Comparison of ENCODE assay signal across 8 mouse cellular contexts in genomic region chr8:4678908-4679545, GRCm38 (mm10).
DNase-seq lines count a peak whose midpoint lies in the region; ATAC-seq and TF ChIP-seq lines count a peak whose summit lies in the region.

No protein-coding gene starts in this region.

- peak overlapping the region; percentile 92 for H3K4me3 ChIP-seq in gastrocnemius, adult 2 months
- peak overlapping the region; percentile 71 for H3K4me3 ChIP-seq in hindbrain, embryonic 10.5 days
- H3K4me3 ChIP-seq in liver, embryonic 11.5 days (ENCODE audit: low read depth, low read length): peak overlapping the region; percentile 70

- TF ChIP-seq CTCF in gastrocnemius, adult 2 months (IDR thresholded peaks at IDR 0.05): no peak

- peak overlapping the region; percentile 77 for H3K9ac ChIP-seq in liver, embryonic 11.5 days (ENCODE audit: low read depth, low read length)

- 73% methylated on average over 8 of the region's 8 CpGs for WGBS in hindbrain, embryonic 10.5 days
- 78% methylated on average over 8 of the region's 8 CpGs for WGBS in liver, embryonic 11.5 days

- H3K4me1 ChIP-seq in hindbrain, embryonic 10.5 days (replicated peaks): peaks cover 8% of the 10 kb centered on the region; the same call in 1 of the 2 replicates
- H3K4me1 ChIP-seq in liver, embryonic 11.5 days (replicated peaks; ENCODE audit: control insufficient read depth, insufficient read depth, low read length): no peaks in the 10 kb centered on the region; the same call in 1 of the 2 replicates

- intact Hi-C loops in gastrocnemius, adult 2 months (cut with DNase I): loop anchor here (1.0 to 10.0 kb wide), 6 partner anchors 9 to 1054 kb away; partner anchors contain the start of genes Evi5l, Gm49320, Map2k7 and Pcp2
- intact Hi-C loops in gastrocnemius, postnatal 36 days (cut with DNase I): loop anchor here (5.0 kb wide), 2 partner anchors 67 to 98 kb away; partner anchors contain the start of genes Shcbp1 and Zfp958

- peak overlapping the region; percentile 97 for H3K27ac ChIP-seq in gastrocnemius, adult 2 months
- peak overlapping the region; percentile 96 for H3K27ac ChIP-seq in hindbrain, embryonic 10.5 days
- H3K27ac ChIP-seq in liver, embryonic 11.5 days (ENCODE audit: low read depth, low read length): no peak overlapping the region

- H3K27me3 ChIP-seq in hindbrain, embryonic 10.5 days (ENCODE audit: insufficient read depth, poor library complexity, severe bottlenecking): no peaks in the 10 kb centered on the region
- no peaks in the 10 kb centered on the region for H3K27me3 ChIP-seq in liver, embryonic 11.5 days (replicated peaks; ENCODE audit: control insufficient read depth, insufficient read depth, low read length)

- peaks cover 19% of the 10 kb centered on the region for H3K9me3 ChIP-seq in hindbrain, embryonic 10.5 days
- H3K9me3 ChIP-seq in liver, embryonic 11.5 days (ENCODE audit: control insufficient read depth, low read length): peaks cover 9% of the 10 kb centered on the region

- H3K4me2 ChIP-seq in liver, embryonic 11.5 days: peak overlapping the region; percentile 71

- H3K36me3 ChIP-seq in hindbrain, embryonic 10.5 days: no peaks in the 10 kb centered on the region
- H3K36me3 ChIP-seq in liver, embryonic 11.5 days (ENCODE audit: control insufficient read depth, insufficient read depth, low read length): no peaks in the 10 kb centered on the region

- DNase-seq in gastrocnemius, adult 2 months: no peak
- DNase-seq in gastrocnemius, postnatal 36 days: no peak
- peak; percentile 74 for DNase-seq in 416B (ENCODE audit: low read depth)
- peak; percentile 75 for DNase-seq in cerebellum, adult 9-11 months
- DNase-seq in hindbrain, embryonic 10.5 days (ENCODE audit: low spot score): no peak
- DNase-seq in liver, embryonic 11.5 days (ENCODE audit: low spot score): no peak
- DNase-seq in retina, embryonic 14.5 days (ENCODE audit: low spot score): peak; percentile 14
- no peak for DNase-seq in gastrocnemius, postnatal 10 days

- ATAC-seq in liver, embryonic 11.5 days (replicated peaks; ENCODE audit: low FRiP score): no peak

Comparison
In these comparisons a context has a peak if more than half of its experiments do, and no peak if none do; other contexts are left out.
1. DNase-seq: peak in 416B (single experiment), cerebellum, adult 9-11 months (single experiment) and retina, embryonic 14.5 days (single experiment); none in gastrocnemius, adult 2 months (single experiment), gastrocnemius, postnatal 36 days (0 of 2), hindbrain, embryonic 10.5 days (single experiment), liver, embryonic 11.5 days (single experiment) and gastrocnemius, postnatal 10 days (single experiment).
2. Peak in every context shown above with its lines, with median percentiles within 50 percentile points of each other: H3K4me3 ChIP-seq.